Mouse (Mus musculus) Patski (cell line): ENCODE measurements around the gene Snx29. TPM values are rescaled to one million over a fixed set of nuclear protein-coding genes. Genes with fewer than 3 reads are reported as not detected.
A peak's percentile ranks its signal among the peaks of the same experiment; 100 is the strongest.
"Not testable (repeated sequence)": the region's sequence is repeated elsewhere in the genome, so short reads cannot be mapped to it uniquely, and the experiment has no call there.

Source experiments
- ATAC-seq: fragments of 100-300 bp; one replicate; pipeline ENCODE4 v1.8.0; 2021
- CTCF ChIA-PET: fragments of 350-600 bp; sonication (Branson Sonifier 250); formaldehyde crosslinking; loops from one replicate; lab custom pipeline; 2022; ENCODE audit warnings: inconsistent platforms; lab: Charles Lee
- POLR2A ChIA-PET: fragments of 350-600 bp; sonication (Branson Sonifier 250); formaldehyde crosslinking; loops from one replicate; lab custom pipeline; 2022; ENCODE audit warnings: antibody characterized with exemption, inconsistent platforms; lab: Charles Lee
- DNase-seq: peaks from one replicate; pipeline ENCODE4 v3.0.0-alpha.2; 2011; ENCODE audit warnings: low read depth, low spot score
- H3K27me3 ChIP-seq: fragments of 371-371 bp; one replicate; pipeline ENCODE4 v1.5.1; 2021
- CTCF ChIP-seq: fragments of 100-300 bp; IDR thresholded peaks from one replicate; pipeline ENCODE4 v1.5.1; 2021
- in situ Hi-C: fragments of 300-500 bp; cut with MboI; formaldehyde crosslinking; loops from 3 replicates; pipeline ENCODE4 v1.11.1; 2018; ENCODE audit warnings: low pct_unique_long_range_greater_than_20kb, mixed read lengths
- polyA plus RNA-seq: library from polyadenylated mRNA; unstranded; gene quantifications from one replicate; pipeline ENCODE4 v1.2.3, GENCODE M21; 2021

The Snx29 gene
- polyA plus RNA-seq, 1 experiment from 2014 or later: 11.9 TPM

GRCm38 (mm10) chr16:11423611-11424297 lies 101.0 kb downstream of the Snx29 start:
- DNase-seq, ATAC-seq, POLR2A ChIA-PET, H3K27me3 ChIP-seq: not testable (repeated sequence)
- TF ChIP-seq CTCF: peak; percentile 83
- CTCF ChIA-PET: interaction anchor here (0.6 to 1.8 kb wide), 6 partner anchors 15 to 785 kb away, joined by 3 to 6 read pairs (median 3); no protein-coding TSS in a partner anchor
- in situ Hi-C loops: loop anchor here (5.0 to 25.0 kb wide), 2 partner anchors 536 to 779 kb away; no protein-coding TSS in a partner anchor

- H3K27me3 ChIP-seq: no peaks in the 10 kb centered on the region
- ChIA-PET CTCF (interaction anchor here (0.6 to 1.8 kb wide), 5 partner anchors 14 to 778 kb away, joined by 3 to 6 read pairs (median 3); no protein-coding TSS in a partner anchor), POLR2A (no interaction called here)
- ATAC-seq (no peak), DNase-seq (no peak)
- in situ Hi-C loops: loop anchor here (5.0 to 25.0 kb wide), 2 partner anchors 537 to 778 kb away; no protein-coding TSS in a partner anchor
- TF ChIP-seq CTCF: no peak
Observed at GRCm38 (mm10) chr16:11424568-11425145, 101.9 kb downstream of the Snx29 start.

GRCm38 (mm10) chr16:11425279-11425678 lies 102.6 kb downstream of the Snx29 start:
- no peak for DNase-seq
- H3K27me3 ChIP-seq: no peaks in the 10 kb centered on the region
- no peak for ATAC-seq
- ChIA-PET CTCF (no interaction called here), POLR2A (no interaction called here)
- in situ Hi-C loops: no loop called here
- TF ChIP-seq CTCF: no peak

- ATAC-seq (no peak), DNase-seq (no peak)
- ChIA-PET CTCF (no interaction called here), POLR2A (interaction anchor here (0.6 kb wide), 1 partner anchor 1457 kb away, joined by 3 read pairs; no protein-coding TSS in a partner anchor)
- H3K27me3 ChIP-seq: no peaks in the 10 kb centered on the region
- in situ Hi-C loops: no loop called here
- no peak for TF ChIP-seq CTCF
Observed at GRCm38 (mm10) chr16:11426810-11427537, 104.3 kb downstream of the Snx29 start.

- in situ Hi-C loops: no loop called here
- ChIA-PET POLR2A (no interaction called here), CTCF (interaction anchor here (0.8 to 2.3 kb wide), 5 partner anchors 9 to 385 kb away, joined by 3 to 9 read pairs (median 3); no protein-coding TSS in a partner anchor)
- ATAC-seq (peak; percentile 42), DNase-seq (peak; percentile 28)
- no peak for TF ChIP-seq CTCF
- H3K27me3 ChIP-seq: no peaks in the 10 kb centered on the region
Observed at GRCm38 (mm10) chr16:11429784-11430183, 107.1 kb downstream of the Snx29 start.

- ATAC-seq: no peak
- no peak for DNase-seq
- no peaks in the 10 kb centered on the region for H3K27me3 ChIP-seq
- ChIA-PET POLR2A (no interaction called here), CTCF (interaction anchor here (0.8 to 2.3 kb wide), 2 partner anchors 8 to 384 kb away, joined by 3 to 9 read pairs; no protein-coding TSS in a partner anchor)
- in situ Hi-C loops: no loop called here
- no peak for TF ChIP-seq CTCF
Observed at GRCm38 (mm10) chr16:11430520-11430919, 107.8 kb downstream of the Snx29 start.

GRCm38 (mm10) chr16:11433779-11434178 lies 111.1 kb downstream of the Snx29 start:
- ATAC-seq: no peak
- CTCF ChIA-PET: interaction anchor here (2.2 kb wide), 1 partner anchor 16 kb away, joined by 6 read pairs; no protein-coding TSS in a partner anchor

GRCm38 (mm10) chr16:11437641-11438040 lies 114.9 kb downstream of the Snx29 start:
- ChIA-PET CTCF (interaction anchor here (1.6 kb wide), 1 partner anchor 17 kb away, joined by 4 read pairs; no protein-coding TSS in a partner anchor), POLR2A (interaction anchor here (1.2 kb wide), 1 partner anchor 22 kb away, joined by 3 read pairs; no protein-coding TSS in a partner anchor)
- no peak for DNase-seq
- ATAC-seq: no peak
- TF ChIP-seq CTCF: no peak
- in situ Hi-C loops: no loop called here
- no peaks in the 10 kb centered on the region for H3K27me3 ChIP-seq

More at GRCm38 (mm10) chr16:11433779-11434178, 111.1 kb downstream of the Snx29 start:
- in situ Hi-C loops: no loop called here
- DNase-seq: no peak
- H3K27me3 ChIP-seq: no peaks in the 10 kb centered on the region
- POLR2A ChIA-PET: no interaction called here
- TF ChIP-seq CTCF: no peak

- in situ Hi-C loops: no loop called here
- CTCF ChIA-PET: interaction anchor here (1.0 to 1.6 kb wide), 3 partner anchors 10 to 19 kb away, joined by 3 to 9 read pairs (median 4); no protein-coding TSS in a partner anchor
- POLR2A ChIA-PET: no interaction called here
- no peak for TF ChIP-seq CTCF
- DNase-seq (no peak), ATAC-seq (no peak)
- H3K27me3 ChIP-seq: no peaks in the 10 kb centered on the region
Observed at GRCm38 (mm10) chr16:11439417-11439816, 116.7 kb downstream of the Snx29 start.

GRCm38 (mm10) chr16:11441616-11442015 lies 118.9 kb downstream of the Snx29 start:
- ChIA-PET CTCF (no interaction called here), POLR2A (no interaction called here)
- ATAC-seq (no peak), DNase-seq (no peak)
- TF ChIP-seq CTCF: no peak
- in situ Hi-C loops: no loop called here
- no peaks in the 10 kb centered on the region for H3K27me3 ChIP-seq
